Mouse (Mus musculus) embryonic fibroblast, embryonic 13.5 days (primary cell): ENCODE results near the gene Rgp1.

Experiments used
- CTCF ChIP-seq: IDR thresholded peaks from 2 replicates; pipeline ENCODE4 v1.5.1; 2011; ENCODE audit warnings: mild to moderate bottlenecking, control low read depth, low read length, moderate library complexity, borderline replicate concordance; ENCODE audit not compliant: insufficient read depth
- POLR2A ChIP-seq: IDR thresholded peaks from 2 replicates; pipeline ENCODE4 v1.6.1; 2011; ENCODE audit warnings: low read depth, mild to moderate bottlenecking, control low read depth, low read length, moderate library complexity

DNA sequence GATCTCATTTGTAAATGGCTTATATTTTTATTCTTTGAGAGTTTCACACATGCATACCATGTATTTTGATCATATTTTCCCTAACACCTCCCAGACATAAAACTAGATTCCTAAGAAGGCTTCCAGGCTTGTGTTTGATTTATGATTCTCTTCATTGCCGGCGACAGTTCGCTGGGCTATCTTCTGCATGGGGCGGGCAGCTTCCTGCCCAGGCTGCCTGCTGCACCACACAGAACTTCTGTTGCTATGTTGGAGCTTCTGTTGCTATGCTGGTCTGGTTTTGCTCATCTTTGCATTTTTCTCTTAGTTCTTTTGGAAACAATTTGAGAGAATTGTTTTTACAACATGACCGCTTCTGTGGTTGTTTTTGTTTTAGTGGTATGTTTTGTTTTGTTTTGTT is 13.0 kb downstream of the Rgp1 start:
- TF ChIP-seq POLR2A (no peak), CTCF (no peak)
